Mouse (Mus musculus) gastrocnemius, adult 2 months (tissue): ENCODE results near the gene Gm281. TPM values are rescaled to one million over a fixed set of nuclear protein-coding genes. Genes with fewer than 3 reads are reported as not detected.
"Not testable (repeated sequence)": the region's sequence is repeated elsewhere in the genome, so short reads cannot be mapped to it uniquely, and the experiment has no call there.

Experiments used
- DNase-seq: peaks from one replicate; pipeline ENCODE4 v3.0.0; 2022
- H3K27ac ChIP-seq: fragments of 200-600 bp; 2 replicates; pipeline ENCODE4 v1.8.1; 2022; ENCODE audit warnings: mild to moderate bottlenecking
- H3K4me3 ChIP-seq: fragments of 200-600 bp; 2 replicates; pipeline ENCODE4 v1.8.1; 2022; ENCODE audit warnings: mild to moderate bottlenecking, moderate library complexity
- CTCF ChIP-seq: fragments of 200-600 bp; IDR thresholded peaks from 2 replicates; pipeline ENCODE4 v1.8.1; 2022; ENCODE audit warnings: antibody characterized with exemption, mild to moderate bottlenecking, moderate library complexity
- intact Hi-C: fragments of 180-260 bp; cut with DNase I; formaldehyde crosslinking; loops from one replicate; pipeline ENCODE4 v1.15.1; 2025
- long read RNA-seq, 2 experiments: library from polyadenylated mRNA; stranded (forward); transcript quantifications; one replicate each; pipeline ENCODE4 v2.0.0; 2021
- total RNA-seq, 2 experiments: library from RNA; stranded (reverse); gene quantifications; 2 replicates each; pipeline ENCODE4 v1.2.3; 2021

Gm281 gene
- total RNA-seq = not detected
- long read RNA-seq, experiment 1 = 0 reads
- long read RNA-seq, experiment 2 = 0 reads

DNA sequence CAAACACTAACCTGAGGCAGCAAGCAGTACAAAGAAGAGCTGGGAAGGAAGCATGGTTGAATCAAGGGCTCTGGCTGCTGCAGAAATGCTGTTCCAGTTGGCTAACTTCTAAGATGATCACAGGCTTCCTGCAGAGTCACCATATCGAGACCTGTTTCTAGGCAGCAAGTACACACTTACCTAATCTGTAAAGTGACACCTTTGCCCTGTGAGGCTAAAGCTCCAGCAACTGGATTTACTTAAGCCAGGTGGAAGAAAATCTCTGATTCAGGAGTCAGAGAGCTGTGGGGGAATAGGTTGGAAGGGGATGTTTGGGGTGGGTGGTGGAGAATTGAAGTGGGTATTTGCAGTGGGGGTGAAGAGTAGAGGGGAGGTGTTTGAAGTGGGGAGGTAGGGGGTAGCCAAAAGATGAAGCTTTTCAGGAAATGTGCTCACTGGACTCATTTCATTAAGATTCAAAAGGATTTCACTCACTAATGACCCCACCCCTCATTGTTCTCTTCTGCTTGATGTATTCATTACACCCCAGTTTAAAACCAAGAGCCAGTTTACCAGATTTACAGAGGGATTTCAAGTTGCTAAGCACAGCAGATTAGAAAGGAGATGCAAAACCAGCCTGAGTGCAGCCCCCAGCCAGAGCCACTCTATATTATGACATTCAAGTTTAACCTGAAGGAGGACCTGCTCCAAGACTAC lies at the start of gene Gm281:
TSS of gene Gm281 (minus strand) at position 92 of the 696 bp plus-strand sequence.
- DNase-seq = no peak
- intact Hi-C loops = loop anchor here (5.0 kb wide), 1 partner anchor 557 kb away; no protein-coding TSS in a partner anchor
- no peak for TF ChIP-seq CTCF
- Histone ChIP-seq H3K27ac (no peak within 1 kb of the TSS), H3K4me3 (no peak within 1 kb of the TSS)

DNA sequence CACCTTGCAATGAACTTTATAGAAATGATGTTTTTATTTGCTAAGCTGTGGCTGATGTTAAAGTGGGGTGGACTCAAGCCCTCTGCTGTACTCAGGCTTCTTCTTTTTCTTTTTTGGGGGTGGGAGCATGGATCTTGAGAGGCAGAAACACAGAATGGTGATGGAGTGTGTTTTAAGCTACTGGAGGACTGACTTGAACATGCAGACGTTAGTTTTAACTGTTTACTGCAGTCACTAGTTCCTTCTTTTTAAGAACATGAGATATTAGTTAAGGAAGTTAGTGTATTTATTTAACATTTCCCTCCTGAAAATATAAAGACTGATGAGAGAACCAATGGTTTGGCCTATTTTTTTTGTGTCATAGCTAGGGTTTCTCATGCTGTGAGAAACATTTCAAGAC lies 49.2 kb upstream of the Gm281 start:
- H3K4me3 ChIP-seq = no peak overlapping the region
- no peak for DNase-seq
- no peak overlapping the region for H3K27ac ChIP-seq
- intact Hi-C loops = loop anchor here (5.0 kb wide), 3 partner anchors 49 to 159 kb away; partner anchors contain the start of gene Psmd6
- TF ChIP-seq CTCF = no peak

DNA sequence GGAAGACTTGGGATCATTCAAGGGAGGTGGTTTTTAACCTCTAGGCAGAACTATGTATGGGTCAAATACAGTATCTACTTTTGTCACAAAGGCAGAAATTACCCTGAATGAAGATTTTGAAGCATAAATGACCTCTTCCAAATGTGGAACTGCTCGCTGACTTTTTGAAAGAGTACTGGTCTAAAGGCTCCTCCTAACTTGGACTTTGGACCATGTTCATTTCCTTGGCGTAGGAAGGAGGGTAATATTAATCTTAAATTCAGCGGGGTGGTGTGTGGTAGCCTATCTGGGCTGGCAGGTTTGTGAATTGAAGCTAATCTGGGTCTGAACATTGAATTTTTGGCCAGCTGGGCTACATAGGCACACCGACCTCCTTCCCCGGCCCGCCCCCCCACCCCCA lies 48.2 kb upstream of the Gm281 start:
- no peak for DNase-seq
- intact Hi-C loops = loop anchor here (5.0 kb wide), 3 partner anchors 50 to 160 kb away; partner anchors contain the start of gene Psmd6
- Histone ChIP-seq H3K4me3 (no peak overlapping the region), H3K27ac (peak overlapping the region; percentile 91; the same call in 1 of the 2 replicates)
- TF ChIP-seq CTCF = no peak

DNA sequence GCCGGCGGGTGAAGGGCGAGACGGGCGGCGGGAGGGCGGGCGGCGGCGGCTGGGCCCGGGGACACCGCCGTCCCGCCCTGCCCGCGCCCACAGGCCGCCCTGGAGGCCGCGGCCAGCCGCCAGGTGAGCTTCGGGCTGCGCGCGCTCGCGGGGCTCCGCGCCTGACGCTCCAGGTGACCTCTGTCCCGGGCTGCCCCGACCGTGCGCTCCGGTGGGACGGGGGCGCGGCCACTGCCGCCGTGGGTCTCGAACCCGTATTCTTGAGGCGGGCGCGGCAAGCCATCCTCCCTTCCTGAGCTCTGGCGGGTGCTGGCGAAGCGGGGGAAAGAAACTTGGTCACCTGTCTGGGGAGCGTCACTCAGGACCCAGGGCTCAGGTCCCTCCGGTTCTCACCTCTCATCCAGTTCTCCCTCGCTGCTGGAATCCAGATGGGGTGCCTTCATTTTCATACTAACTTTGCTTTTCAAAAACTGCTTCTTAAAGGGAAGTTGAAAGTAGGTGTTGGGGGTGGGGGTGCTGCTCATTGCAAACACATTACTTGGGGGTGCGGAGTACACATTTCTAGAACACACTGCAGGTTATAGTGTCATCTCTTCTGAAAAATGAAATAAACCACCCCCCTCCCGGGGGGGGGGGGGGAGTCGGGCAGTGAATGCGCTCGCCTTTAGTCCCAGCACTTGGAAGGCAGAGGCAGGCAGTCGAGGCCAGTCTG lies 47.3 kb upstream of the Gm281 start, which contains the start of the genes Atxn7 and Thoc7:
TSS of gene Atxn7 (plus strand) at position 40 of the 712 bp plus-strand sequence.
TSS of gene Thoc7 (minus strand) at position 452 of the 712 bp plus-strand sequence.
- Histone ChIP-seq H3K27ac (peak within 1 kb of the TSS; percentile 95), H3K4me3 (peak within 1 kb of the TSS; percentile 97)
- intact Hi-C loops = loop anchor here (5.0 kb wide), 3 partner anchors 51 to 161 kb away; partner anchors contain the start of gene Psmd6
- peak; percentile 72 for DNase-seq
- no peak for TF ChIP-seq CTCF

DNA sequence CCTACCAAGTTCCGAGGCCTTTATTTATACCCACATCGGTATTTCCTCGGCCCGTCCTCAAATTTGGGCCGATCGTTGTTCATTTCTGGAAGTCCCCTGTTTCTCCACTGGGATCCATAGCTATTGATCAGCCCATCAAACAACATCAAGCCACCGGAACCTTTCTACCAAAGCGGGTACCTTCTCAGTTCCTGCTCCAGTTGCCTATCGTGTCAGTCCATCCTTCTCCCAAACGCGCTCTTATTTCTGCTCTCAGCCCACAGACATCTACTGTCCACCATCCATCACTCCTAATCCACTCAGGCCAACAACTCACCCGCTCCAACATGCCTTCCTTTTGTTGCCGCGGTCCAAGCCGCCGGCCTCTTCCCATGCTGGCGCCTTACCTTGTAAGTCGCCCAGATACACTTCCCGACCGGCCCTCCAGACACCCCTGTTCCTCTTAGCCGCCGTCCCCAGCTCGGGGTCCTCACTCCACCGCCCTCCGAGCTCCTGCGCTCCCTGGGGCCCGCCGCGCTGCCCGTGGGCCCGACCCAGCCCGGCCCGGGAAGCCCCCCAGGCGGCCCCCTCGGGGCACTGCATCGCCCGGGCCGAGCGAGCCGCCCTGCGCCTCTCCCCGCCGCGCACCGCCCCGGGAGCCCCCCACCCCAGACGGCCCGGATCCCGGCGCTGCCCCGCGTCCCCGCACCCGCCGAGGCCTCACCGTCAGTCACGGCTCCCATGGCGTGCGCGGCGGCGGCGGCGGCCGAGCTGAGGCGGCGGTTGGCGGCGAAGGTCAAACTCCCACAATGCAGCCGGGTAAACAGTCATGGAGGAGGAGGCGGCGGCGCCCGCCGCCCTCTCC lies 46.4 kb upstream of the Gm281 start:
- Histone ChIP-seq H3K27ac (peak overlapping the region; percentile 95), H3K4me3 (peak overlapping the region; percentile 97)
- peak; percentile 82 for DNase-seq
- no peak; the same call in 1 of the 2 replicates for TF ChIP-seq CTCF
- intact Hi-C loops = loop anchor here (5.0 kb wide), 3 partner anchors 52 to 162 kb away; partner anchors contain the start of gene Psmd6

DNA sequence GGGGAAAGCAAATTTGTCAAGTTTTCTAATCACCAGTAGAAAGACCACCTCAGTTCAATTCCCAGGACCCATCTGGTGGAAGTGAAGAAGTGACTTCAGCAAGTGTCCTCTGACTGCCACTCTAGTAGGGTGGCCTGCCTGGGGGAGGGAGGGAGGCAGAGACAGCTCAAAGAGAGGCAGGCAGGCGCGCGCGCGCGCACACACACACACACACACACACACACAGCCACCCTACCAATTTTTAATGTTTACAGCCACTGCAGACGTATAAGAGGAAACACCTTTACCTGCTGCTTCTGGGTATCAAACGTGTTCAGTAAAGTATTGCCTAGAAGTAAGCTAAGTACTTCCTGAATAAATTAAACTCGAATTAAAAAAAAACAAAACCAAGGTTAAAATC lies 45.8 kb upstream of the Gm281 start:
- Histone ChIP-seq H3K27ac (peak overlapping the region; percentile 95), H3K4me3 (peak overlapping the region; percentile 97)
- DNase-seq = peak; percentile 28
- intact Hi-C loops = loop anchor here (5.0 kb wide), 3 partner anchors 52 to 162 kb away; partner anchors contain the start of gene Psmd6
- TF ChIP-seq CTCF = no peak

DNA sequence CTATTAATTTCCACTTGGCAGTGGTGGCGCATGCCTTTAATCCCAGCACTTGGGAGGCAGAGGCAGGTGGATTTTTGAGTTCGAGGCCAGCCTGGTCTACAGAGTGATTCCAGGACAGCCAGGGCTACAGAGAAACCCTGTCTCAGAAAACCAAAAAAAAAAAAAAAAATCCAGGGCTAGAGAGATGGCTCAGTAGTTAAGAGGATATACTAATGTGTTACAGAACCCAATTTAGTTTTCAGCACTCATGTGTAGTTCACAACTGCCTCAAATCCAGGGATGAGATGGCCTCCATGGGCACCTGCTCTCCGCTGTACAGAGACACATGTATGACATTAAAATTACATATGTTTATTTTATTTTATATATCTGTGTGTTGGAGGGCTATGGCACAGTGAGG lies 37.9 kb upstream of the Gm281 start:
- intact Hi-C loops, DNase-seq, H3K4me3 ChIP-seq, H3K27ac ChIP-seq: not testable (repeated sequence)

DNA sequence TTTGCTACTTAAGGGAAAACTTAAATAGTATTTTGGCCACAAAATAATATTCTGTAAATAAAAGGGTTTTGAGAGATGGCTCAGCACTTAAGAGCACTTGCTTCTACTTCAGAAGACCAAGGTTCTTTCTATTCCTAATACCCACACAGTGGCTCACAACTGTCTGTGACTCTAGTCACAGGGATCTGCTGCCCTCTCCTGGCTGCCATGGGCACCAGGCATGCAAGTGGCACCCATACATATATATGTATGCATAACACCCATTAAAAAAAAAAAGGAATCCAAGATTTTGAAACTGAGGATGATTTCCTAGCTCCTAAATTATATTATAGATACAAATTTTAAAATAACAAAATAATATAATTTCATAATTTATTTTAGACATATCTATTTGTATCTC lies 36.1 kb upstream of the Gm281 start:
- peak; percentile 39 for DNase-seq
- TF ChIP-seq CTCF = peak; percentile 69
- intact Hi-C loops = no loop called here
- H3K27ac ChIP-seq = no peak overlapping the region
- no peak overlapping the region for H3K4me3 ChIP-seq

DNA sequence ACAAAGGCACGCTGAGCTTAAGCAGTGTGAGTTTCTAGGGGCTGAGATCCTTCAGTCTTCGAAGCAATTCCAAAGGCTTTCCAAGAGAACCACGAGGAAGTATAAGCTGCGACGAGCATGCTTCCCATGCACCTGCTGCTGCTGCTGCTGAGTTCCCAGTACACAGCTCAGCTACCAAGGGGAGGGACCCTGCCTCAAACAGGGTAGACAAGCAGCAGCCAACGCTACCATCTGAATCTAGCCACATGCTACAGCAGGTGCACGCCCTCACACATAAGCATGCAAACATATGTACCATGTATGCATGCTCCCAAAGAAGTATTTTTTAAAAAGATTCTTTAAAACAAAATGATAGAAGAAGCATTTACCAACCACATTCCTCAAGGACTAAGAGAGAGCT lies 34.1 kb upstream of the Gm281 start:
- no peak for DNase-seq
- intact Hi-C loops = no loop called here
- Histone ChIP-seq H3K4me3 (no peak overlapping the region), H3K27ac (no peak overlapping the region)
- TF ChIP-seq CTCF = no peak

DNA sequence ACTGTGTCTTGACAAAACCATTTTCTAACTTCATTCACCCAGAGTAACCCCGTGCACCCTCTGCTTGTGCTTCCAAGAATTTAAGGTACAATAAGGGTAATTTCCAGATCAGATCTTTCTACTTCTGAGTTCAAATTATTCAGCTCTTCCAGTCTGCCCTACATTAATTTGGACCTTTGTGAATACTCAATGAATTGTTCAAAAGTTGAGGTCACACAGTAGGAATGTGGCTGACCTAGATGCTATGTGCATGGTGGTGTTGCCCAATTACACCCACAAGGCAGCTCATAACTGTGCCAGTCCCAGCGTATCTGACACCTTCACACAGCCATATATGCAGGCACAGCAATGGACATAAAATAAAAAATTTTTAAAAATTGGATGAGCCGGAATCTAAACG lies 30.4 kb upstream of the Gm281 start:
- no peak for DNase-seq
- TF ChIP-seq CTCF = no peak
- intact Hi-C loops = no loop called here

DNA sequence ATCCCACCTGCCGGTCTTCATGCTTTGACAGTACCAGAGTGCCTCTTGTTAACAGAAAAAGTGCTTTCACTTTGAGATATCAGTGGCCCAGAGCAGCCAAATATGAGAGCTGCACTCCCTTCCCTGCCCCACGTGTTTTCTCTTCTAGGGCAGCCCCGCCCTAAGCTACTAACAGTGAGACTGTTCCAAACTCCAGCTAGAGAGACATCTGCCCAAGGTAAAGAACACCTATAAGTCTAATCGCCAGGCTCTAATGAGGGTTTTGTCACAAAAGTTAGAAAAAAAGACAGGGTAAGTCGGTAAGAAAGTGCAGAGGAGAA lies 19.7 kb upstream of the Gm281 start:
- intact Hi-C loops = no loop called here
- DNase-seq = no peak
- Histone ChIP-seq H3K27ac (peak overlapping the region; percentile 70), H3K4me3 (peak overlapping the region; percentile 61)
- TF ChIP-seq CTCF = no peak

More for the DNA sequence above, 30.4 kb upstream of the Gm281 start:
- H3K4me3 ChIP-seq = no peak overlapping the region
- no peak overlapping the region for H3K27ac ChIP-seq

DNA sequence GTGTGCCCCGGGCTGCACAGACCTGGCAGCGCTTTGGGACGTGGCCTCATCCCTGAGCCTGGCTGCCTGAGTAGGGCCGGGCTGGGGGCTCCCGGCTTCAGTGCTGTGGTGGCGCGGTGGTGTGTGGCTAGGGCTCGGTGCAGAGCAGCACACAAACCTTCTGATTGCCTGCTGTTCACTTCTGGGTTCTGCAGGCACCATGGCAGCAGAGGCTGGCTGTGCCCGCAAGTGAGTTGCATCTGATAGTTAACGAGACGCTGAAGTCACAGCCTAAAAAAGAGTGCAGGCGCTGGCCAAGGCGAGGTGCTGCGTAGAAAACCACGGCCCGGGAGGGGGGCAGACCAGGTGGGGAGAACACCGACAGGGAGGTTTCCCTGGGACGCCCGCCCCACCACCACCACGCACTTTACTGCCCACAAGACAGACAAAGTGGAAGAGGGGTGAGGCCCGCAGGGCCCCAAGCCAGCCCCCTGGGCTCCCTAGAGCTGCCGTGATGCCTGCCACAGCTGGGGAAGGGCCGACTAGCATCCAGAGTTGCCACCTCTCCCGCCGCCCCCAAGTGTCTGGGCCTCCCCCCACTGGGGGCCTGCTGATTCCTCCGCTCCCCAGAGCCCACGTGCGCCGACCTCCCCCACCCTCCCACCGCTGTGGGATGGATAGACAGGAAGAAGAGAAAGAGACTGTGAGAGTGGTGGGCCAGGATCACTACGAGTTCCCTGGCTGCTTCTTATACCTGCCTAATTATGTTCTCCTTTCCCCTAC lies 19.2 kb upstream of the Gm281 start:
- Histone ChIP-seq H3K4me3 (peak overlapping the region; percentile 61), H3K27ac (peak overlapping the region; percentile 70)
- DNase-seq = no peak
- intact Hi-C loops = no loop called here
- no peak for TF ChIP-seq CTCF
